In the genomic region with DNA sequence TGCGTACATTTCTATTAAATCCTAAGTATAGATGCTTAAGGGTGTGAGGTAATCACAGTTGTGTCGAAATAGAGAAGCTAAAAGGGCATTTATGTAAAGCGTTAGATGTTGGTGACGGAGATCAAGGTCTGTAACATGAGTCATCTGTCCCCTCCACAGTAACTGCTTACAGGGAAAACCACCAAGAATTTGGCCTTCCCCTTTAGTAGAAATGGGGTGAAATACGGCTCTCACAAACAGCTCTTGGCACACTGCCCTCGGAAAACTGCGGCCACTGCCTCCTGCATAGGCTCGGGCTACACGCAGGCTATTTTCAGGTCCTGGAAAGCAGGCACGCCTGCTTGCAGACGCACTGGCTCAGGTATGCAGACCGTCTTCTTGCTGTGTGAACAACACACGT, we compare ENCODE assay signal across 8 mouse cellular contexts. TPM values are rescaled to one million over a fixed set of nuclear protein-coding genes. Genes with fewer than 3 reads are reported as not detected.
A peak's percentile ranks its signal among the peaks of the same experiment; 100 is the strongest.
DNase-seq lines count a peak whose midpoint lies in the region; ATAC-seq and TF ChIP-seq lines count a peak whose summit lies in the region.

No protein-coding gene starts in this region.

- H3K36me3 ChIP-seq in heart, embryonic 15.5 days: no peaks in the 10 kb centered on the region
- no peaks in the 10 kb centered on the region for H3K36me3 ChIP-seq in limb, embryonic 14.5 days (ENCODE audit: control insufficient read depth, insufficient read depth, low read length)
- no peaks in the 10 kb centered on the region for H3K36me3 ChIP-seq in forebrain, embryonic 15.5 days

- peak overlapping the region; percentile 8; the same call in 1 of the 2 replicates for H3K9ac ChIP-seq in heart, embryonic 15.5 days
- H3K9ac ChIP-seq in limb, embryonic 14.5 days (ENCODE audit: low read depth, low read length, severe bottlenecking): no peak overlapping the region
- H3K9ac ChIP-seq in forebrain, embryonic 15.5 days (replicated peaks): no peak overlapping the region

- TF ChIP-seq POLR2A in limb, embryonic 14.5 days (IDR thresholded peaks at IDR 0.05; ENCODE audit: borderline replicate concordance, extremely low read depth, insufficient read depth, insufficient read length): no peak

- H3K4me2 ChIP-seq in heart, embryonic 15.5 days: peak overlapping the region; percentile 48
- H3K4me2 ChIP-seq in limb, embryonic 14.5 days (replicated peaks; ENCODE audit: low read depth, low read length, severe bottlenecking): no peak overlapping the region; the same call in 1 of the 2 replicates
- no peak overlapping the region for H3K4me2 ChIP-seq in forebrain, embryonic 15.5 days (replicated peaks)

- peak; percentile 37 for DNase-seq in right cerebral cortex, postnatal 4 days
- DNase-seq in right cerebral cortex, postnatal 36 days (ENCODE audit: low spot score in 2 of 2): no peak
- DNase-seq in cerebellum, adult 9-11 months: peak; percentile 24
- DNase-seq in limb, embryonic 14.5 days (ENCODE audit: low spot score): peak; percentile 84
- peak; percentile 77 for DNase-seq in skeletal muscle tissue, adult 2 months (ENCODE audit: low read depth, low spot score)

- H3K27ac ChIP-seq in heart, embryonic 15.5 days: peak overlapping the region; percentile 48
- H3K27ac ChIP-seq in limb, embryonic 14.5 days (replicated peaks; ENCODE audit: low read depth, low read length): no peak overlapping the region
- no peak overlapping the region for H3K27ac ChIP-seq in forebrain, embryonic 15.5 days (replicated peaks)

- H3K4me1 ChIP-seq in heart, embryonic 15.5 days (replicated peaks): peaks cover 33% of the 10 kb centered on the region
- peaks cover 22% of the 10 kb centered on the region for H3K4me1 ChIP-seq in limb, embryonic 14.5 days (ENCODE audit: control insufficient read depth, insufficient read depth, low read length)
- peaks cover 8% of the 10 kb centered on the region for H3K4me1 ChIP-seq in forebrain, embryonic 15.5 days

- H3K4me3 ChIP-seq in heart, embryonic 15.5 days: 0 out of 2 replicates have a peak overlapping the region, but pooled peaks have one; percentile 2
- H3K4me3 ChIP-seq in limb, embryonic 14.5 days (replicated peaks; ENCODE audit: low read length): no peak overlapping the region
- no peak overlapping the region for H3K4me3 ChIP-seq in forebrain, embryonic 15.5 days

- no peak for ATAC-seq in heart, embryonic 15.5 days (replicated peaks; ENCODE audit: insufficient number of reproducible peaks, insufficient read depth, low FRiP score, low read depth)
- ATAC-seq in limb, embryonic 14.5 days (ENCODE audit: low FRiP score, low read depth): peak; percentile 58
- no peak for ATAC-seq in forebrain, embryonic 15.5 days (replicated peaks)
- ATAC-seq in activated CD4-positive, CD25-positive, alpha-beta regulatory T cell, adult 4 months: no peak

- H3K27me3 ChIP-seq in heart, embryonic 15.5 days: no peaks in the 10 kb centered on the region
- no peaks in the 10 kb centered on the region for H3K27me3 ChIP-seq in limb, embryonic 14.5 days (ENCODE audit: control insufficient read depth, insufficient read depth, low read length)
- no peaks in the 10 kb centered on the region for H3K27me3 ChIP-seq in forebrain, embryonic 15.5 days

- H3K9me3 ChIP-seq in heart, embryonic 15.5 days (replicated peaks): no peaks in the 10 kb centered on the region
- H3K9me3 ChIP-seq in limb, embryonic 14.5 days (ENCODE audit: control insufficient read depth, low read length): no peaks in the 10 kb centered on the region
- no peaks in the 10 kb centered on the region for H3K9me3 ChIP-seq in forebrain, embryonic 15.5 days

- WGBS in heart, embryonic 15.5 days: 25% methylated on average over 13 of the region's 13 CpGs
- 23% methylated on average over 13 of the region's 13 CpGs for WGBS in limb, embryonic 14.5 days
- 68% methylated on average over 13 of the region's 13 CpGs for WGBS in forebrain, embryonic 15.5 days

RNA-seq across cellular contexts. Expression of gene Popdc2, which starts 34.1 kb away (rescaled TPM):
- polyA plus RNA-seq in heart, embryonic 15.5 days (2015; fragmentation: Nextera tagmentation; extraction: Ambion mirVana): 327 and 350 TPM in 2 replicates
- polyA plus RNA-seq in limb, embryonic 14.5 days (2012; rRNA removed): 4.6 and 6.0 TPM in 2 replicates
- polyA plus RNA-seq in limb, embryonic 14.5 days (2014; fragmentation: Nextera tagmentation; extraction: Ambion mirVana): 4.2 TPM in 2 replicates
- 0.22 and 0.42 TPM in 2 replicates for polyA plus RNA-seq in forebrain, embryonic 15.5 days (2015; fragmentation: Nextera tagmentation; extraction: Ambion mirVana)
- polyA plus RNA-seq in activated CD4-positive, CD25-positive, alpha-beta regulatory T cell, adult 4 months (2017; shearing (Covaris generic)): 1 to 10 TPM; 5.8 to 6.1 TPM

RNA-seq across cellular contexts. Expression of gene Pla1a, which starts 36.8 kb away (rescaled TPM):
- 2.0 and 2.8 TPM in 2 replicates for polyA plus RNA-seq in heart, embryonic 15.5 days (2015; fragmentation: Nextera tagmentation; extraction: Ambion mirVana)
- 0.85 and 1.1 TPM in 2 replicates for polyA plus RNA-seq in limb, embryonic 14.5 days (2012; rRNA removed)
- polyA plus RNA-seq in limb, embryonic 14.5 days (2014; fragmentation: Nextera tagmentation; extraction: Ambion mirVana): 0.36 and 0.41 TPM in 2 replicates
- 0.34 and 0.41 TPM in 2 replicates for polyA plus RNA-seq in forebrain, embryonic 15.5 days (2015; fragmentation: Nextera tagmentation; extraction: Ambion mirVana)
- not detected for polyA plus RNA-seq in activated CD4-positive, CD25-positive, alpha-beta regulatory T cell, adult 4 months (2017; shearing (Covaris generic))

RNA-seq across cellular contexts. Expression of gene Gm21987, which starts 49.3 kb away (rescaled TPM):
- polyA plus RNA-seq in heart, embryonic 15.5 days (2015; fragmentation: Nextera tagmentation; extraction: Ambion mirVana): 3.2 and 4.1 TPM in 2 replicates
- polyA plus RNA-seq in limb, embryonic 14.5 days (2012; rRNA removed): 0.78 TPM in 1 of 2 replicates, not detected in the other
- polyA plus RNA-seq in limb, embryonic 14.5 days (2014; fragmentation: Nextera tagmentation; extraction: Ambion mirVana): not detected in 2 replicates
- not detected in 2 replicates for polyA plus RNA-seq in forebrain, embryonic 15.5 days (2015; fragmentation: Nextera tagmentation; extraction: Ambion mirVana)
- not detected for polyA plus RNA-seq in activated CD4-positive, CD25-positive, alpha-beta regulatory T cell, adult 4 months (2017; shearing (Covaris generic))

RNA-seq across cellular contexts. Expression of gene Cox17, which starts 49.4 kb away (rescaled TPM):
- 224 and 350 TPM in 2 replicates for polyA plus RNA-seq in heart, embryonic 15.5 days (2015; fragmentation: Nextera tagmentation; extraction: Ambion mirVana)
- 50.0 and 83.6 TPM in 2 replicates for polyA plus RNA-seq in limb, embryonic 14.5 days (2012; rRNA removed)
- 107 and 124 TPM in 2 replicates for polyA plus RNA-seq in limb, embryonic 14.5 days (2014; fragmentation: Nextera tagmentation; extraction: Ambion mirVana)
- polyA plus RNA-seq in forebrain, embryonic 15.5 days (2015; fragmentation: Nextera tagmentation; extraction: Ambion mirVana): 102 and 113 TPM in 2 replicates
- polyA plus RNA-seq in activated CD4-positive, CD25-positive, alpha-beta regulatory T cell, adult 4 months (2017; shearing (Covaris generic)): 100 to 1,000 TPM; 254 to 296 TPM

RNA-seq across cellular contexts. Expression of gene Maats1, which starts 54.2 kb away (rescaled TPM):
- polyA plus RNA-seq in heart, embryonic 15.5 days (2015; fragmentation: Nextera tagmentation; extraction: Ambion mirVana): 0.10 and 0.13 TPM in 2 replicates
- 0.03 and 0.10 TPM in 2 replicates for polyA plus RNA-seq in limb, embryonic 14.5 days (2012; rRNA removed)
- 0.10 TPM in 1 of 2 replicates, not detected in the other for polyA plus RNA-seq in limb, embryonic 14.5 days (2014; fragmentation: Nextera tagmentation; extraction: Ambion mirVana)
- polyA plus RNA-seq in forebrain, embryonic 15.5 days (2015; fragmentation: Nextera tagmentation; extraction: Ambion mirVana): 0.54 and 1.0 TPM in 2 replicates
- polyA plus RNA-seq in activated CD4-positive, CD25-positive, alpha-beta regulatory T cell, adult 4 months (2017; shearing (Covaris generic)): under 1 TPM in 1 of 2 experiments, not detected in 1; 0.61 TPM

Comparison
In these comparisons a context has a peak if more than half of its experiments do, and no peak if none do; other contexts are left out.
1. DNase-seq: peak in right cerebral cortex, postnatal 4 days (single experiment), cerebellum, adult 9-11 months (single experiment), limb, embryonic 14.5 days (single experiment) and skeletal muscle tissue, adult 2 months (single experiment); none in right cerebral cortex, postnatal 36 days (0 of 2).
2. RNA of gene Popdc2, which starts 34.1 kb away (polyA plus RNA-seq): 327 to 350 TPM in heart, embryonic 15.5 days; 5.8 to 6.1 TPM in activated CD4-positive, CD25-positive, alpha-beta regulatory T cell, adult 4 months, 4.2 to 6.0 TPM in limb, embryonic 14.5 days and 0.22 to 0.42 TPM in forebrain, embryonic 15.5 days; every median in the first group is over 10 times any median in the second.